Mouse (Mus musculus) cerebellum, adult 18-20 months (tissue): ENCODE measurements at regions not wholly inside any gene's neighbourhood (a gene's known extent, or its start where the extent isn't known, plus 50 kb on each side); places are given as distances from the start of the nearest gene placed in this dataset.
A peak's percentile ranks its signal among the peaks of the same experiment; 100 is the strongest.

Source experiments
- DNase-seq, 2 experiments: peaks; one replicate each; pipeline ENCODE4 v3.0.0; 2021

DNA sequence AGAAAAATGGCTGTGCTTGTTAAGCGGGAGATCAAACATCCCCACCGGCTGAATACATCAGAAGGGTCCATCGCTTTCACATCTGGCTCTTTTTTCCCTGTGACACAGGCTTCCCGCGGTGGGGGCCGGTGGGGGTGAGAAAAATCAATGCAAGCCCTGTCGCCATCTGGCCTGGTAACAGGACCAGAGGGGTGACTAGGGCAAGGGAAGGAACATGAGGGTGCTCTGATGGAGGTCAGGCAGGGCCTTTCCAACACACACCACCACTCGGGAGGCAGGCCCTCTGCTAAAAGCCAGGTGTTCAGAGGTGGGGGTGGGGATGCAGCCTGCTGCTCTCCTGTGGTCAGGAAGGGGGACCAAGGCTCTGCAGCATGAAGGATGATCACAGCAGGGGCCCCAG, 107.5 kb upstream of the Syt13 start:
- DNase-seq: no peak

DNA sequence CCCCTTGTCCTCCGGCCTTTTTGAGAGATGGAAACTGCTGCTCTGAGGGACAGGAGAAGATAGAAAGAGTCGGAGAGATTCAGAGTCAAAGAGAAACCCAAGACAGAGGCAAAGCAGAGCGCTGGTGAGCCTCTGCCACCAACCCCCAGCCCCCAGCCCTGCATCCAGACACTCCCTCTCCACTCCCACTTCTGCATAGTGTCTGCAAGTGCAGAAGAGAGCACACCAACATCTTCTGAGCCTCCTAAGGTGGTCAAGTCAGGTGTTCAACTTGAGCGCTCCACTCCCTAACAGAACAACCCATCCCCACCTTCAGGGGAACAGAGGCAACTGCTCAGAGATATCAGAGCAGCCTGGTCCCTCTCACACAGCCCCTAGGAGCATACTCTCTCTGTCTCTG, 106.8 kb upstream of the Syt13 start:
- DNase-seq: no peak

DNA sequence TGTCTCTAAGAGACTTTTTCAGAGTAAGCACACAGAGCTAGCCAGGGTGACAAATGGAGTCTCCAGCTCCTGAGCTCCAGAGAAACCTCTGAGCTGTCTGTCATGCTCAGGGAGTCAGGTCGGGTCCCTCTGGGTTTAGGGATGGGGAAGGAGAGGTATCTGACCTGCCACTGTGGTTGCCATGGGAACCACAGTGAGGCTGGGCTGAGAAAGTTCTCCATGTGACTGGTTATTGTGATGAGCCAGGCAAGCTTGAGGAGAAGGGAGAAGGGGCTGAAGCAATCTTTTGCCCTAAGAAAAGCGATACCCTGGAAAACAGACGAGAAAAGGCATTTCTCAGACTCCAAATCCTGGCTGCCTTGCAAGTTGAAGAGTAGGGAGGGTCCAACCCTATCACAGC, 105.7 kb upstream of the Syt13 start:
- no peak for DNase-seq

DNA sequence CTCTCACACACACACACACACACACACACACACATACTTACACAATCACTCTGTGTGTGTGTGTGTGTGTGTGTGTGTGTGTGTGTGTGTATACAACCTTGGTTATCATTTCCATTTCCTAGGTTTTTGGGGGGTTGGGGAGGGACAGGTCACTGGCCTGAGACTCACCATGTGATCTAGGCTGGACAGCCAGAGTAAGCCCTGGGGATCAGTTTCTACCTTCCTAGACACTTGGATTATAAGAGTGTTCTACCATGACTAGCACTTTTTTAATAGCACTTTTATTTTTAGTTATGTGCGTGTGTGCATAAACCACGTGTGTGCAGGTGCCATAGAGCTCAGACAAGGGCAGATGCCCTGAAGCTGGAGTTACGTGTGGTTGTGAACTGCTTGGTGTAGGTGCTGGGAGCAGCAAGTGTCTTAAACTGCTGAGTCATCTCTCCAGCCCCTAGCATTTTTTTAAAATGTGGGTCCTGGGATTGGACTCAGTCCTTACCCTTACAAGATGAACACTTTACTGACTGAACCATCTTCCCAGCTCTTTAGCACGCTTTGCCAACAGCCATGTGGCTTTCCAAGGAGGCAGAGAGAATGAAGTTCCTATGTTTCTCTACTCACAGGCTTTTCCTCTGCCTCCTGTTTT, 105.1 kb upstream of the Syt13 start:
- no peak for DNase-seq

DNA sequence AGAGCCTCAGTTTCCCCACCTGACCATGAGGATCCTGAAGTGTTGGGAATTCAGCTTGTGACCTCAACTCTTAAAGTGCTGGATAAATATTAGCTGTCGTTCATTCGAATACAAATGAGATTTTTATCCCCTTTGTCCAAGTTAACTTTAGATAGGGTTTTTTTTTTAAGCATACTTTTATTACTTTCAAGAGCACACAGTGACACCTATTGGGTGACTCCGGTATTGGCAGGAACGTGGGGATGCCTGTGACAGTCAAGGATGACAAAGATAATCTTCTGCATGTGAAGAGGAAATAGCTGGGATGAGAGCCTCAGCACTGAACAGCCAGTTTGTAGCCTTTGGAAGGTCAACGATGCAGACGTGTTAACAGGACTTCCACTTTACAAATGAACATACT, 103.9 kb upstream of the Syt13 start:
- peak; percentile 41 to 57 for DNase-seq

DNA sequence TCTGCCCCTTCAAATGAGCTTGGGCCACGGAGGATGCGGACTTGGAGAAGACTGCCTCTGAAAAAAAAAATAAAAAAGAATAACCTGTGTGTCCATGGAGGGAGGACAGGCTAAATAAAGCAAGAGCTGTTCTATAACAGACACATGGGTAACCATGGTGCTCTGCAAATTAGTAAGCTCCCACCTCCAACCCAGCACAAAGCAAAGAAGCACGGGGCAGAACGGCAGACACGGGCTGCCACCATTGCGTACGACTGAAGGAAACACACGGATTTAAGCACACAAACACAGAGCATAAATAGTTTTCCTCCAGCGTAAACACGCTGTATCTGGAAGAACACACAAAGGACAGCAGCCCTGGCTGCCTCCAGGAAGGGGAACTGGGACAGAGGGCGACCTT, 101.9 kb upstream of the Syt13 start:
- DNase-seq: no peak

DNA sequence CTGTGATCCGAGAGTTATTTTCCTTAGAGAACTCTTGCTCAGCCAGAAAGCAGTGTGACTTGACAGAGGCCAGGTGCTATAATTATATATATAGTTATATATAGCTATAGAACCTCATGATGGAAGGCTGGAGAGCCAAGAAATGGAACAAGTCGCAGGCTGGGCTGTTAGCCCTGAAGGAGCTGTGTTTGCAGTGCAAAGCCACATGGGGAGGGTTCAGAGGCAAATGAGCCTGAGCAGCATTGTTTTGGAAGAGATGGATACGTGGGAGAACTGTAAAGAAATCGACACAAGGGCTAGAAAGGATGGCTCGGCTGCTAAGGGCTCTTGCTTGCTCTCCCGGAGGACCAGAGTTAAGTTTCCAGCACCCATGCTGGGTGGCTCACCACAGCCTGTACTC, 95.3 kb upstream of the Syt13 start:
- DNase-seq: no peak

DNA sequence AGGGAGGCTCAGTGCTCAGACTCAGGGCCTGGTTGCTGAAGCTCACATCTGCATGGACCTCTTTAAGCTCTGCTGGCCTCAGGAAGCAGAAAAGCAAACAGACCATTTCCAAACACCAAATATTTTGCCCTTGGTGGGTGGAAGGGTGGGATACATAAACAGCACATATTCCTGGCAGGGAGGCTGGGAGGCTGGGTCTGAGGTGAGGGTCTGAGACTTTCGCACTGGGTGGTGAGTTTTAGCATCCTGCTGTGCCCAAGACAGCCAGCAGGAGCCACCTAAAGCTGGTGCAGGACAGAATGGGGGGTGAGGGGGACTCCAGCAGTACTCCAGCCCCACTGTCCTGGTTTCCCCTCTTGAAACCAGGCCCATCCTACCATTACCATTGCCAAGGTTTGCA, 90.6 kb upstream of the Syt13 start:
- DNase-seq: no peak

DNA sequence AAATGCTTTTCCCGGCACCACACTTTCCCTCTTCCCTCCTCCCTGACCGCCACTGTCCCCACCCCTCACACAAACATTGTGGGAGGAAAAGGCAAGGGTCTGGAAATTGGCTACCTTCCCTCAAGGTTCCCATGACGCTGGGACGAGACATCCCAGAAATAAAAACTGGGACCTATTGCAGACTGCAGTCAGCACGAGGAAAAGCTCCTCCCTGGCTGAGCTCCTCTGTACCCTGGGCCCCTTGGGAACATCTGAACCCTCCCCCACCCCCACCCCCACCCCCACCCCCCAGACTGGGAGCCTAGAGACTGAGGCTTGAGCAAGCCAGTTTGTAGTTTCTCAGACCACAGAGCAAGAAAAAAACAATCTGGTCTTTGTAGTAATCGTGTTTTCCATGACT, 89.5 kb upstream of the Syt13 start:
- no peak for DNase-seq

DNA sequence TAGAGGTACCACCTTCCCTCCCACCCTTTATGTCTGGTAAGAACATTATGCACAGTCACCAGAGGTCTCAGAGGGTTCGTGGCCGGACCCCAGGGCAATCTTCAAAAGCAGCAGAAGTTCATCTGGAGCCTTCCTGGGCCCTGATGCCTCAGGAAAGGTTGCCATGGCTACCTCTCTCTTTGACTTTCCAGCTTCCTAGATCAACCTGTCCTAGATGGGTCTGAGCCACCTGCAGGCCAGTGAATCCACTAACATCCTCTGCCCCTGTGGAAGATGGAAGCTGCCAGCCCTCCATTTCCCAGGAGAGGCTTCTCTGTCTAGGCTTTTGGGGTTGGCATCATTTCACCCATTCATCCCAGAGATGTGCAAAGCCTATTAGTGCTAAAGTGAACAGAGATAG, 84.8 kb upstream of the Syt13 start:
- DNase-seq: peak in 1 of 2 experiments; percentile 14

DNA sequence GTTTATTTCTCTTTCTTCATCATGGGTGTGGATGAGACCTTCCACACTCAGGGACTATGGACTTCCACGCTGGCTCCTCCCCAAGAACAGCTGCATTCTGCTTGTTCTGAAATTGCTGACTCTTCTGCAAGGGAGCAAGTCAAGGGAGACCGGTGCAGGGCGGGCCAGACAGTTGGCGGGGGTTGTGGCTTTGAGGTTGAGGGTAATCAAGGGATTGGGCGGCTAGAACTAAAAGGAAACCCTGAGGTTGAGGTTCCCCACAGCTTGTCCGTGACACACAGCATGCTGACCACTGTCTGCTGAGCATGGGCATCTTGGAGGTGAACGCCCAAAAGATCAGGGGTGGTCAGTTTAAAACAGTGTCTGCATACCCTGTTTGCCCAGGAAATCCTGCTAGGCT, 83.1 kb upstream of the Syt13 start:
- no peak for DNase-seq

DNA sequence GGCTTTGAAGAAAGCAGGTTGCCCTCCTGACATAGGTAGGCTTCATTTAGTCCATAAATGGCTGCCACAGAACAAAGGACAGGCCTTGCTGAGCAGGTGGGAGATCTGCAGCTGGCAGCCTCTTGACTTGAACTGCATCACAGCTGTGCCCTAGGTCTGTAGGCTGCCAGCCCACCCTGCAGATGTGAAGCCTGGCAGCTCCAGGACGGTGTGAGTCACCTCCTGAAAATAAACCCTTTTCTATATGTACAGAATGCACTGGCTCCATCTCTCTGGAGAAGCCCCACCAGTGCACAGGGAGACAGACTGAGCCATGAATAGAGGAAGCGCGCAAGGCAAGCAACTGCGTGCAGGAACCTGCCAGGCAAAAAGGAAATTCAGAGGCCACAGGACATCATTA, 78.7 kb upstream of the Syt13 start:
- DNase-seq: no peak

DNA sequence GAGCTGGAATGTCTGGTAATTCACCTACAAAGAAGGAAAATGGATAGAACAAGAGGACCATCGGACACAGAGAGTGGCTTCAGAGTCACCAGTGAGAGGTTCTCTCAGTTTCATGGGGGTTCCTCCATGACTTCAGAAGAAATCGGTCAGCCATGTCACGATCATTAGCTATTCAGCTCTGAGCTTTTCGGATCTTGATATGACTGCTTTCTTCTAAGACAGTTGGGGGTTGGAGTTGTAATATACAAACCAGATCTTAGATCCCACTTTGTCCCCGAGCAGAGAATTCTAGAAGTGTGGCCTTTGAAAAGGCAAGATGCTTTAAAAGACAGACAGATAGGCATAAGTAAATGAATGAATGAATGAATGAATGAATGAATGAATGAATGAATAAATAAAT, 76.9 kb upstream of the Syt13 start:
- DNase-seq: no peak

DNA sequence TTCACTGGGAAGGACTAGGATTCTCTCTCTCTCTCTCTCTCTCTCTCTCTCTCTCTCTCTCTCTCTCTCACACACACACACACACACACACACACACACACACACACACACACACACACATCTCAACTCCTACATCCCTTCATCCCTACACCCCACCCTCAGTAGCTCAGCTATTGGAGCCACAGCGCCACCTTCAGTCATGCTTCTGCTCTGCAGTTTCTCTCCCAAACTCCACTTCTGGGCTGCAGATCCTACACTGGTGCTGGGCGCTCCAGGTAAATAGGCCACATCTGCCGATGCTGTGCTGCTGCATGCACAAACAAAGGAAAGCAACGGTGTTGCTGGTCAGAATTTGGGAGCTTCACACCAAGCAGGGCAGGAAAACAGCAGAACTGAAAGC, 74.9 kb upstream of the Syt13 start:
- DNase-seq: peak; percentile 53 to 56

DNA sequence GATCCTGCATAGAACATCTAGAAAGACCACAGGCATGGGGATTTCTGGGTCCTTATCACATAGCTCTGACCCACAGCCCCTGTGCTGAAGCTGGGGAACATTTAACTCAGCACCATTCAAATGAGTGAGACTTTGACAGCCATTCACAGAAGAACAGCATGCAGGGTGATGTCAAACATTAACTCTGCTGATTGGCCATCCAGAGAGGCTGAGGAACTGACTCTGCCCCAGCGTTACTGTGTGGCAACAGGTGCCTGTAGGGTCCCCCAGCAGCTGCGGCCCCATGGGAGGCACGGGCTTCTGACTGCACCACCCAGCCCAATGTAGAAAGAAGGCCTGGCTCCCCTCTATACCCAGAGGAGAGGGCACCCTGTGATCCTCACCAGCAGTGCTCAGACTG, 73.3 kb upstream of the Syt13 start:
- no peak for DNase-seq

DNA sequence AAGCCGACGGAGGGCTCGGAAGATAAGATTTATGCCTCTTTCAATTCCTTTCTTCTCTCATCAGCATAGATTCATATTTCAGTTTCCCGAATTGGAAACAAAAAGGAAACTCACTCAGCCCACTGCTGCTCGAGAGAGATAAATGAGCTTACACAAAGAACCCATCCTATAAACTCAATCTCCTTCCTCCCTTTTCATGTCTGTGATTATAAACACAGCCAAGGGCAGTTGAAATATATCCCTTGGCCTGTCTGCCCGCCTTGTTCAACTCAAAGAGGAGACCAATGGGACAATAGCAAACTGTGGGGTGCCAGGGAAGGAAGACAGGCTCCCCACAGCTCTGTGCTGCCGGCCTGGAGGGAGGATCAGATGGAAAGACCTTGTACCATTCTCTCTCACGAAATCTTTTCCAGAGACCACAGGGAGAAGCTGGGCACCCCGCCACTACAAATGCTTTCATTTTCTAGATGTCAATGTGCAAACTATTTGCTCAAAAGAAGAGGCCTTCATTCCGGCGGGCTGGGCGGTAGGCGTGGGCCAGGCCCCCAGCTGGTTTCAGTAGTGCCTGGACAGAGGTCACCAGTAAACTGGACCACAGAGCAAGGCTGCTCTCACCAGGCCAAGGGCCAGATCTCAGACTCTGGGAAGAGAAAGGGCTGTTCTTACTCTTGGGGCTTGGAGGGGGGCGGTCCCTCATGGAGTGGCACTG, 69.7 kb upstream of the Syt13 start:
- peak; percentile 23 to 25 for DNase-seq

DNA sequence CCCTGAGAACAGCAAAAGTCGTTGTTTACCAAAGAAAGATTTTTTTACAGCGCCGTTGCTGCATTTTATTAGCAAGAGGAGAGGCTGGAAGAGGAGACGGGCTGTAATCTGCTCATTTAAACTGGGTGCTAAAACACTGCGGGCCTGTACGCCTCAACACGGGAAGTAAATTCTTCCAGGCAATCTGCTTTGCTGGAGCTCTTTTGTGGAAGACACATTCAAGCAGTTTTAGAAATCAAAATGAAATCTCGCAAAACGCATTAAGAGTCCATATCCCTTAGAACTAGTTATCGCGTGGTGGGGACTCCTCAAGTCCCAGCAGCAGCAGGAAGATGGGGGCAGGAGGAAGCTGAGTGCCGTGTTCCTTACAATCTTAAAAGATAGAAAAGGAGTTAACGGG, 65.9 kb upstream of the Syt13 start:
- DNase-seq: no peak

DNA sequence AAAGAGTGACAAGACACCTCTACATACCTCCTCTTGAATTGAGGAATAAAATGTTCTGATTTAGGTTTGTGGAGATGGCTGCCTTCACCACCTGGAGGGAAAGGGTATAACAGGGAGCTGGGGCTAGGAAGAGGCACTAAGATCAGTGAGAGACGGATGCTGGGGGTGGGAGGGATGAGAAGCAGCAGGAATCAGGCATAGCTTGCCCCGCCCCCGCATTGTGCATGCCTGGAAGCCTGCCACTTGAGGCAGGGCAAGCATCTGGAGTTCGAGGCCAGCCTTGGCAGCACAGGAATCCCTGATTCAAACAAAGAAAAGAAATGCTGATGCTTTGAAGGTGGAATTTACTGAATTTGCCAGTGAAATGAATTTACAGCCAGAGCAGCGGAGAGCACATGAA, 63.6 kb upstream of the Syt13 start:
- no peak for DNase-seq

DNA sequence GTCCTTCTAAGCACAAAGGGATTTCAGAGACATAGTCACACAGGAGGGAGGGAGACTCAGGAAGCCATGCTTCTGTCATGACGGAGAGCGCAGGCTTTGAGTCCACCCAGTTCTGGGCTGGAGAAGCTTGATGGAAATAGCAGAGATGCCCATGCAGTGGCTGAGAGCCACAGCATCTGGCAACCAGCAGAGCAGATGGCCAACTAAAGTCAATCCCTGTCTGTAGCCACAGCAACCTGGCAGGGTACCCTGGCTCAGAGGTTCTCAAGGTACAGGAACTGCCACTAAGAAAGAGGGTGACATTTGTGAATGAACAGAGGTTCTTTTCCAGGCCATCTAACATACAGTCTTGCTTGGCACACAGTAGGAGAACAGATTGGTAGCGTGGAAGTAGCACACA, 61.7 kb upstream of the Syt13 start:
- DNase-seq: no peak

DNA sequence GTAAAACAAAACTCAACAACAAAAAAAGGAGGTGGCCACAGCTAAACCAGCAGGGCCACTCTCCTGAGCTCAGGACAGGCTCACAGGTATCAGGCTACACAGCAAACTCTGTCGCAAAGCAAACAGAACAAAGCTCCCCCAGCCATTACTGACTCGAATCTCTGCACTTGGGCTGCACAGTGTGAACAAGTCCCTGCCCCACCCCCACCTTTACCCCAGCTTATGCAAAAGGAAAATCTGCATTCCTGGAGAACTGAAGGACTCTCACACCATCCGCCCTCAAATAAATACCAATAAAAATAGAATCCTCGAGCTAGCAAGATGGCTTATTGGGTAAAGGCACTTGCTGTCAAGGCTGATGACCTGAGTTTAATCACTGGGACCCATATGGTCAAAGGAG, 60.6 kb upstream of the Syt13 start:
- no peak for DNase-seq

DNA sequence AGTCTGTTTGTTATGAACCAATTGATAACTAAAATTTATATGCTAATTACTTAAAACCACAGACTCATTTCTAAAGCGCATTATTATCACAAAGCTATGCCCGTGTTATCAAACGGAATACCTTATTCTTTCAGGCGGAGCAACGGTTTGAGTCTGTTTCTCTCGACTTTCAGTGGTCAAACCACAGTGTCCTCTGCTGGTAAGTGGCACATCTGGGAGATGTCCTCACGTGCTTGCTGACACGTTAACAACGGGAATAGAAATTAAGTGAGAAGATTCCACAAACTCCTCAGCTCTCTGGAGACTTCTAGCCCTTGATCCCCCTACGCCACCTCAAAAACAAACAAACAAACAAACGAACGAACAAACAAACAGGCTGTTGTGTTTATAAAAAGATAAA, 58.9 kb upstream of the Syt13 start:
- DNase-seq: no peak

DNA sequence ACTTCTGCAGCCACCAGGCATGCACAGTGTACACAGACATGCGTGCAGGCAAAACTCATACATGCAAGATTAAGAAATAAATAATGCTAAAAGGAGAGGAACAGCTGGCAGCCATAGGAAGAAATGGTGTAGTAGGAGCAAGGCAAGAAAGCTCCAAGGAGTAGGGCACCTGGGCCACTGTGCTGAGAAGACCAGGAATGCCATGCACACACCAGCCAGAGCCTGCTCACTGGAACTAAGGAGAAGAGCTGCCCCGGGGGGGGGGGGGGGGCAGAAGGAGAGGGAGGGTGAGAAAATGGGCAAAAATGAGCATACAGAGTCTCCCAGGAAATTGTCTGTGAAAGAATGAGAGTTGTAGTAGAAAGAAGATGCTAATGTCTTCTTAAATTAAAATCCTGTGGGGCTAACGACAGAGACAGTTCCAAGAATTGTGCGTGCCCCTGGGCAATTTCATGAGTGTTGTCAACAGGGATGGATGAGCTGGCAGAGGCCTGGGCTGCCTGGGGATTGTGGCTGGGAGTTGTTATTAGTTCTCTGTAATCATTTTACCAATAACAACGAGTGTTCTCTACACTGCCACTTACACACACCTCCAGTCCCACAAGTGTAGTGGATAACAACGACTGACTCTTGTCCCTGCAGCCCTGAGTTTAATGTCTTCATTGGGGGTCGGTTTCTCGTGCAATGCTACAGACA, 54.2 kb upstream of the Syt13 start:
- no peak for DNase-seq
